ENCODE assay signal across 12 mouse cellular contexts in genomic region chr8:91135308-91136181, GRCm38 (mm10).
A peak's percentile ranks its signal among the peaks of the same experiment; 100 is the strongest.
DNase-seq lines count a peak whose midpoint lies in the region; ATAC-seq lines count a peak whose summit lies in the region.
"Had no signal": no experiment of that assay in that cellular context is flagged by ENCODE, and none has a peak within 500 bp of the region (broad histone marks: within the 10 kb centered on the region; RNA-seq: fewer than 3 reads in every experiment).

No protein-coding gene starts in this region.

- 65% methylated on average over 14 of the region's 14 CpGs for WGBS in midbrain, embryonic 10.5 days
- 62% methylated on average over 14 of the region's 14 CpGs for WGBS in midbrain, embryonic 11.5 days

- no peak overlapping the region for H3K4me2 ChIP-seq in midbrain, embryonic 11.5 days

- no peak for ATAC-seq in cerebellum, adult (ENCODE audit: insufficient number of reproducible peaks, low FRiP score, low TSS enrichment)
- ATAC-seq in midbrain, embryonic 11.5 days (ENCODE audit: low FRiP score) = no peak
- no peak for ATAC-seq in CD4-positive, CD25-positive, alpha-beta regulatory T cell, adult 4 months

- no peaks in the 10 kb centered on the region for H3K27me3 ChIP-seq in midbrain, embryonic 10.5 days (ENCODE audit: low read depth, poor library complexity, severe bottlenecking)
- no peaks in the 10 kb centered on the region for H3K27me3 ChIP-seq in midbrain, embryonic 11.5 days (ENCODE audit: control insufficient read depth, insufficient read depth, low read length)
- H3K27me3 ChIP-seq: hindbrain, embryonic 15.5 days had no signal

- H3K4me3 ChIP-seq in midbrain, embryonic 10.5 days = no peak overlapping the region
- H3K4me3 ChIP-seq in midbrain, embryonic 11.5 days (ENCODE audit: low read depth, low read length) = no peak overlapping the region
- H3K4me3 ChIP-seq: left cerebral cortex, adult 2 months had no signal

- H3K36me3 ChIP-seq in midbrain, embryonic 10.5 days = no peaks in the 10 kb centered on the region
- no peaks in the 10 kb centered on the region for H3K36me3 ChIP-seq in midbrain, embryonic 11.5 days (ENCODE audit: control insufficient read depth, insufficient read depth, low read length)
- H3K36me3 ChIP-seq: hindbrain, embryonic 15.5 days had no signal

- peak overlapping the region; percentile 88 for H3K27ac ChIP-seq in midbrain, embryonic 10.5 days (replicated peaks)
- no peak overlapping the region for H3K27ac ChIP-seq in midbrain, embryonic 11.5 days (ENCODE audit: low read depth, low read length)
- H3K27ac ChIP-seq: macrophage had no signal

- peaks cover 40% of the 10 kb centered on the region for H3K4me1 ChIP-seq in midbrain, embryonic 10.5 days
- peaks cover 15% of the 10 kb centered on the region for H3K4me1 ChIP-seq in midbrain, embryonic 11.5 days (ENCODE audit: control insufficient read depth, insufficient read depth, low read length)

- DNase-seq in cerebellum, adult 9-10 months = peak; percentile 48
- DNase-seq in midbrain, embryonic 10.5 days (ENCODE audit: low spot score) = no peak
- DNase-seq in midbrain, embryonic 11.5 days (ENCODE audit: low spot score, missing footprints) = no peak
- peak; percentile 91 for DNase-seq in kidney, adult 9 months
- DNase-seq in retina, postnatal 1 day = peak; percentile 52
- no peak for DNase-seq in heart, adult 8-10 months (ENCODE audit: low spot score)
- DNase-seq: gastrocnemius, postnatal 36 days had no signal

- H3K9me3 ChIP-seq in midbrain, embryonic 10.5 days (replicated peaks) = no peaks in the 10 kb centered on the region
- H3K9me3 ChIP-seq in midbrain, embryonic 11.5 days (ENCODE audit: control insufficient read depth, low read length) = no peaks in the 10 kb centered on the region
- H3K9me3 ChIP-seq: hindbrain, embryonic 15.5 days had no signal

- no peak overlapping the region for H3K9ac ChIP-seq in midbrain, embryonic 11.5 days (ENCODE audit: low read length)

Comparison
In these comparisons a context has a peak if more than half of its experiments do, and no peak if none do; other contexts are left out.
1. DNase-seq: peak in cerebellum, adult 9-10 months (single experiment), kidney, adult 9 months (single experiment) and retina, postnatal 1 day (single experiment); none in midbrain, embryonic 10.5 days (single experiment), midbrain, embryonic 11.5 days (single experiment) and heart, adult 8-10 months (single experiment).